Comparison of ENCODE assay signal across 23 mouse cellular contexts in the genomic region with DNA sequence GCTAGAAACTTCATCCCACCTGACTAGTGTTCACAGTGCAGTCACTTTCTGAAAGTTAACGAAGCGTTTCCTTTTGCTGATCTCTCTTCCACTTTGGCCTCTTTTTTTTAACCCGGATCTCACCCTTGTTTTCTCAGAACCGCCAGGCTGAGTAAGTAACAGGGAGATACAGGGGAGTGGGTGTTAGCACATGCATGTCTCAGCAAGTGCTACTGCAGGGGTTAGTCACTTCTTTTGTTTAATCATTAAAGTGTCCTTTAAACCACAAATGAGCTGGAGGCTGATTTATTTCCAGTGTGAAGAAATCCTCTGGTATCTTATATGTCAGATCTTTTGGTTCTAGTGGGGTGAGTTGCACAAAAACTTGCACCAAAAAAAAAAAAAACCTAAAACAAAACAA. TPM values are rescaled to one million over a fixed set of nuclear protein-coding genes. Genes with fewer than 3 reads are reported as not detected.
DNase-seq lines count a peak whose midpoint lies in the region; ATAC-seq and TF ChIP-seq lines count a peak whose summit lies in the region.
"Had no signal": no experiment of that assay in that cellular context is flagged by ENCODE, and none has a peak within 500 bp of the region (broad histone marks: within the 10 kb centered on the region; RNA-seq: fewer than 3 reads in every experiment).

No protein-coding gene starts in this region.

- H3K9me3 ChIP-seq in heart, embryonic 11.5 days (replicated peaks; ENCODE audit: control insufficient read depth, low read length) = no peaks in the 10 kb centered on the region
- H3K9me3 ChIP-seq in kidney, embryonic 14.5 days (ENCODE audit: control insufficient read depth, low read length) = peaks cover 3% of the 10 kb centered on the region; the same call in 1 of the 2 replicates
- H3K9me3 ChIP-seq in stomach, postnatal 0 days (ENCODE audit: control insufficient read depth, low read length) = no peaks in the 10 kb centered on the region
- H3K9me3 ChIP-seq: embryonic facial prominence, embryonic 10.5 days; forebrain, embryonic 10.5 days; hindbrain, embryonic 12.5 days had no signal

- no peak for TF ChIP-seq CTCF in stomach, postnatal 0 days (IDR thresholded peaks at IDR 0.05; ENCODE audit: low read depth)

- H3K4me3 ChIP-seq in heart, embryonic 11.5 days (ENCODE audit: low read depth, low read length) = no peak overlapping the region
- H3K4me3 ChIP-seq in kidney, embryonic 14.5 days (ENCODE audit: low read length) = no peak overlapping the region
- H3K4me3 ChIP-seq in stomach, postnatal 0 days (ENCODE audit: low read depth, low read length) = no peak overlapping the region
- H3K4me3 ChIP-seq: embryonic facial prominence, embryonic 10.5 days; forebrain, embryonic 10.5 days; heart, adult 2 months; hindbrain, embryonic 12.5 days; limb, embryonic 12.5 days had no signal

- H3K9ac ChIP-seq in heart, embryonic 11.5 days (ENCODE audit: low read depth, low read length) = no peak overlapping the region
- no peak overlapping the region for H3K9ac ChIP-seq in kidney, embryonic 14.5 days (ENCODE audit: low read depth, low read length)
- no peak overlapping the region for H3K9ac ChIP-seq in stomach, postnatal 0 days (ENCODE audit: low read length)
- H3K9ac ChIP-seq: hindbrain, embryonic 12.5 days; limb, embryonic 12.5 days; liver, postnatal 0 days had no signal

- no peaks in the 10 kb centered on the region for H3K27me3 ChIP-seq in heart, embryonic 11.5 days (ENCODE audit: control insufficient read depth, insufficient read depth, low read length)
- no peaks in the 10 kb centered on the region for H3K27me3 ChIP-seq in kidney, embryonic 14.5 days (ENCODE audit: control insufficient read depth, insufficient read depth, low read length)
- H3K27me3 ChIP-seq in stomach, postnatal 0 days (ENCODE audit: control insufficient read depth, insufficient read depth, low read length) = no peaks in the 10 kb centered on the region
- H3K27me3 ChIP-seq: hindbrain, embryonic 12.5 days; limb, embryonic 12.5 days had no signal

- H3K36me3 ChIP-seq in heart, embryonic 11.5 days (ENCODE audit: control insufficient read depth, insufficient read depth, low read length) = no peaks in the 10 kb centered on the region
- H3K36me3 ChIP-seq in kidney, embryonic 14.5 days (ENCODE audit: control insufficient read depth, insufficient read depth, low read length) = no peaks in the 10 kb centered on the region
- H3K36me3 ChIP-seq in stomach, postnatal 0 days (ENCODE audit: control insufficient read depth, insufficient read depth, low read length) = no peaks in the 10 kb centered on the region
- H3K36me3 ChIP-seq: embryonic facial prominence, embryonic 10.5 days; forebrain, embryonic 10.5 days; hindbrain, embryonic 12.5 days; limb, embryonic 12.5 days had no signal

- TF ChIP-seq EP300 in stomach, postnatal 0 days (optimal IDR thresholded peaks at IDR 0.05) = no peak

- H3K27ac ChIP-seq in heart, embryonic 11.5 days (ENCODE audit: low read depth, low read length) = no peak overlapping the region
- no peak overlapping the region for H3K27ac ChIP-seq in kidney, embryonic 14.5 days (ENCODE audit: low read depth, low read length)
- H3K27ac ChIP-seq in stomach, postnatal 0 days (replicated peaks) = no peak overlapping the region
- H3K27ac ChIP-seq: embryonic facial prominence, embryonic 10.5 days; forebrain, embryonic 10.5 days; heart, adult 2 months; hindbrain, embryonic 12.5 days had no signal

- no peak for ATAC-seq in heart, embryonic 11.5 days (replicated peaks; ENCODE audit: insufficient number of reproducible peaks, low FRiP score, low TSS enrichment)
- ATAC-seq in kidney, embryonic 14.5 days (ENCODE audit: low FRiP score, low TSS enrichment) = no peak
- peak; percentile 56 for ATAC-seq in CD4-positive, CD25-positive, alpha-beta regulatory T cell, adult 4 months
- ATAC-seq in stomach, postnatal 0 days (ENCODE audit: low FRiP score, low TSS enrichment) = peak; percentile 75
- ATAC-seq: activated CD4-positive, CD25-positive, alpha-beta regulatory T cell, adult 4 months; forebrain, embryonic 16.5 days; liver, postnatal 0 days had no signal

- no peaks in the 10 kb centered on the region for H3K4me1 ChIP-seq in heart, embryonic 11.5 days (ENCODE audit: control insufficient read depth, insufficient read depth, low read length)
- no peaks in the 10 kb centered on the region for H3K4me1 ChIP-seq in kidney, embryonic 14.5 days (ENCODE audit: control insufficient read depth, insufficient read depth, low read length)
- no peaks in the 10 kb centered on the region; the same call in 1 of the 2 replicates for H3K4me1 ChIP-seq in stomach, postnatal 0 days (replicated peaks; ENCODE audit: control insufficient read depth, insufficient read depth)
- H3K4me1 ChIP-seq: embryonic facial prominence, embryonic 10.5 days; forebrain, embryonic 10.5 days; hindbrain, embryonic 12.5 days had no signal

- H3K4me2 ChIP-seq in heart, embryonic 11.5 days = no peak overlapping the region
- H3K4me2 ChIP-seq in kidney, embryonic 14.5 days (replicated peaks; ENCODE audit: low read depth, low read length) = no peak overlapping the region
- no peak overlapping the region for H3K4me2 ChIP-seq in stomach, postnatal 0 days (replicated peaks; ENCODE audit: low read depth)
- H3K4me2 ChIP-seq: hindbrain, embryonic 12.5 days had no signal

- DNase-seq in heart, adult 11 months = peak; percentile 46
- peak; percentile 22 for DNase-seq in kidney, postnatal 14 days
- no peak for DNase-seq in stomach, postnatal 0 days (ENCODE audit: low spot score)
- DNase-seq in spleen, postnatal 14 days (ENCODE audit: low spot score in 2 of 2) = no peak
- DNase-seq in frontal cortex, adult 2 months (ENCODE audit: extremely low spot score in 1 of 2, low spot score in 1 of 2) = no peak
- DNase-seq: adrenal gland, postnatal 14 days; cerebellum, adult 9-10 months; gastrocnemius, postnatal 14 days; heart, adult 2 months; liver, postnatal 0 days; lung, postnatal 36 days; right cerebral cortex, postnatal 14 days; spleen, adult 18-20 months; thymus, postnatal 14 days had no signal

- 67% methylated on average over 4 of the region's 4 CpGs for WGBS in heart, embryonic 11.5 days (ENCODE audit: insufficient replicate concordance)
- whole genome bisulfite sequencing in kidney, embryonic 14.5 days = 44% methylated on average over 4 of the region's 4 CpGs
- WGBS in stomach, postnatal 0 days = 50% methylated on average over 4 of the region's 4 CpGs

RNA-seq across cellular contexts. Expression of gene Osbpl3, which starts 47.0 kb away (rescaled TPM):
- polyA plus RNA-seq in heart, embryonic 11.5 days (2014; fragmentation: Nextera tagmentation; extraction: Ambion mirVana) = 9.3 and 13.3 TPM in 2 replicates
- 11.4 and 17.0 TPM in 2 replicates for polyA plus RNA-seq in kidney, embryonic 14.5 days (2014; fragmentation: Nextera tagmentation; extraction: Ambion mirVana)
- 10 to 100 TPM; 37.2 to 48.1 TPM for polyA plus RNA-seq in CD4-positive, CD25-positive, alpha-beta regulatory T cell, adult 4 months (2017; shearing (Covaris generic))
- polyA plus RNA-seq in stomach, postnatal 0 days (2015; fragmentation: Nextera tagmentation; extraction: Ambion mirVana) = 14.5 and 15.6 TPM in 2 replicates
- polyA plus RNA-seq in frontal cortex, adult 2 months (2012; rRNA removed) = 23.6 and 25.9 TPM in 2 replicates

Comparison
In these comparisons a context has a peak if more than half of its experiments do, and no peak if none do; other contexts are left out.
1. DNase-seq: peak in heart, adult 11 months (single experiment) and kidney, postnatal 14 days (single experiment); none in stomach, postnatal 0 days (single experiment), spleen, postnatal 14 days (0 of 2) and frontal cortex, adult 2 months (0 of 2).
2. ATAC-seq: peak in CD4-positive, CD25-positive, alpha-beta regulatory T cell, adult 4 months (single experiment) and stomach, postnatal 0 days (single experiment); none in heart, embryonic 11.5 days (single experiment) and kidney, embryonic 14.5 days (single experiment).